Mouse (Mus musculus): ENCODE results near the gene Olfr525.

The Olfr525 gene

GRCm38 (mm10) chr7:140320558-140320957, at the start of gene Olfr525:
Gene Olfr525 (plus strand): TSS chr7:140320858.
- no peak for DNase-seq (ENCODE audit: low spot score in 2 of 2)

GRCm38 (mm10) chr7:140295746-140296145, 24.9 kb upstream of the Olfr525 start:
- no peak for DNase-seq (ENCODE audit: low spot score in 2 of 2)

- no peak for DNase-seq (ENCODE audit: low spot score in 2 of 2)
Observed at GRCm38 (mm10) chr7:140296876-140297275, 23.8 kb upstream of the Olfr525 start.

- DNase-seq (ENCODE audit: low spot score in 2 of 2): no peak
Observed at GRCm38 (mm10) chr7:140299416-140299815, 21.2 kb upstream of the Olfr525 start.

GRCm38 (mm10) chr7:140319861-140320385, 735 bp upstream of the Olfr525 start:
- DNase-seq (ENCODE audit: low spot score in 2 of 2): no peak

GRCm38 (mm10) chr7:140321135-140321534, 477 bp downstream of the Olfr525 start:
- DNase-seq (ENCODE audit: low spot score in 2 of 2): no peak

- DNase-seq (ENCODE audit: low spot score in 2 of 2): no peak
Observed at GRCm38 (mm10) chr7:140329766-140330304, 9.2 kb downstream of the Olfr525 start.

- DNase-seq (ENCODE audit: low spot score in 2 of 2): no peak
Observed at GRCm38 (mm10) chr7:140333717-140334116, 13.1 kb downstream of the Olfr525 start, which contains the start of gene Olfr527. Gene Olfr527 (plus strand): TSS chr7:140334017.

GRCm38 (mm10) chr7:140361571-140361970, 40.9 kb downstream of the Olfr525 start, which contains the start of gene Olfr60:
Gene Olfr60 (minus strand): TSS chr7:140361671.
- no peak for DNase-seq (ENCODE audit: low spot score in 2 of 2)

GRCm38 (mm10) chr7:140374300-140374699, 53.6 kb downstream of the Olfr525 start:
- no peak for DNase-seq (ENCODE audit: low spot score in 2 of 2)

GRCm38 (mm10) chr7:140376231-140376630, 55.6 kb downstream of the Olfr525 start, which contains the start of gene Olfr530:
Gene Olfr530 (minus strand): TSS chr7:140376331.
- no peak for DNase-seq (ENCODE audit: low spot score in 2 of 2)

GRCm38 (mm10) chr7:140376911-140377310, 56.3 kb downstream of the Olfr525 start:
- no peak for DNase-seq (ENCODE audit: low spot score in 2 of 2)
